Mouse (Mus musculus) CD4-positive, CD25-positive, alpha-beta regulatory T cell, adult 9 weeks (primary cell): ENCODE results near the gene Gm6351. TPM values are rescaled to one million over a fixed set of nuclear protein-coding genes. Genes with fewer than 3 reads are reported as not detected.

ENCODE experiments used
- polyA plus RNA-seq: library from polyadenylated mRNA; unstranded; fragments of 100-300 nt; shearing (Covaris generic); gene quantifications from one replicate; pipeline ENCODE4 v1.2.1, GENCODE M21; 2017

The Gm6351 gene
- polyA plus RNA-seq = not detected

DNA sequence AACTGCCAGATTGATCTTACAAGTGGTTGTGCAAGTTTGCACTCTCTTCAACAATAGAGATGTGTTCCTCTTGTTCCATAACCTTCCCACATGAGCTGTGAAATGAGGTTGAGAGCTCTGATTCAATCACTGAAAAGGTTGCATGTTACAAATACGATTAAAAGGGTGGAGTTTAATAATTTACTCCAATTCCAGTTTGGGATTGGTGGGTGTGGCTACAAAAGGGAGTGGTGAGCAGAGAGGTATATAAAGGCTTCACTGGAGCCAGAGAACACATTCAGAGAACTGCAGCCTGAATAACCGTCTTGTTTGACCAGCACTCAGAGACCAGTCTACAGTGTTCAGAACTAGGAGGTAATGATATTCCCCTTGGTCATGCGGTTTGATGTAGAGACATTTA lies at the start of gene Gm6351:
Gene Gm6351, plus strand, starts transcription at position 301 of the 400 bp plus-strand sequence.

DNA sequence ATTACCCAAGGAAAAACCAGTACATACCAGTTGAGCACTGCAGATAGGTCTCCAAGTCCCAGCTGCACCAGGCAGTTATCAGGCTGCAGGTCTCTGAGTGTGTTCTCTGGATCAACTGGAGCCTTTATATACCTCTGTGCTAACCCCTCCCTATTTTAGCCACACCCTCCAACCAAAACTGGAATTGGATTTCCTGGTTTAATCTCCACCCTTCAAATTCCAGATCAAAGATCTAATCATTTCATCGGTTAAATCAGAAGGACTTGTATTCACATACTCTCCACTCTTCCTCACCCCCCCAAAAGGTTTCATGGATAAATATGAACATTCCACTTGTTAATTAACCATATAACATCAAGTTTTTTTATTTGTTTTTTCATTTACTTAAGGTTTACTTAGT lies 5.7 kb upstream of the Gm6351 start, which contains the start of gene BC061212:
Gene BC061212, minus strand, starts transcription at position 101 of the 400 bp plus-strand sequence.

Other genes starting within 250 kb of the Gm6351 start
- not detected for gene Gm7792, start 232.6 kb upstream of the Gm6351 start, polyA plus RNA-seq
- gene Gm16429, start 147.3 kb upstream of the Gm6351 start, polyA plus RNA-seq = not detected
- gene BC061212, start 5.8 kb upstream of the Gm6351 start, polyA plus RNA-seq = not detected
- gene Gm3106, start 141.6 kb downstream of the Gm6351 start, polyA plus RNA-seq = not detected
- not detected for gene A430089I19Rik, start 230.4 kb downstream of the Gm6351 start, polyA plus RNA-seq
- gene Gm6502, start 238.1 kb downstream of the Gm6351 start, polyA plus RNA-seq = not detected